Mouse (Mus musculus): ENCODE measurements at regions not wholly inside any gene's neighbourhood (a gene's known extent, or its start where the extent isn't known, plus 50 kb on each side); places are given as distances from the start of the nearest gene placed in this dataset.

- no peak for DNase-seq
Observed at GRCm38 (mm10) chr1:159398643-159399042, 124.9 kb upstream of the Tnr start.

- DNase-seq = no peak
Observed at GRCm38 (mm10) chr1:159406317-159406716, 117.3 kb upstream of the Tnr start.

GRCm38 (mm10) chr1:159406781-159407180, 116.8 kb upstream of the Tnr start:
- no peak for DNase-seq

GRCm38 (mm10) chr1:159413374-159413773, 110.2 kb upstream of the Tnr start:
- DNase-seq = no peak

- DNase-seq = peak; percentile 42
Observed at GRCm38 (mm10) chr1:159415656-159416055, 107.9 kb upstream of the Tnr start.

- DNase-seq = no peak
Observed at GRCm38 (mm10) chr1:159417176-159417575, 106.4 kb upstream of the Tnr start.

GRCm38 (mm10) chr1:159419301-159419965, 104.1 kb upstream of the Tnr start:
- no peak for DNase-seq

GRCm38 (mm10) chr1:159420189-159420588, 103.4 kb upstream of the Tnr start:
- no peak for DNase-seq

GRCm38 (mm10) chr1:159423694-159424093, 99.9 kb upstream of the Tnr start:
- DNase-seq = no peak

GRCm38 (mm10) chr1:159429926-159430325, 93.6 kb upstream of the Tnr start:
- no peak for DNase-seq

GRCm38 (mm10) chr1:159433521-159433920, 90.0 kb upstream of the Tnr start:
- no peak for DNase-seq

- no peak for DNase-seq
Observed at GRCm38 (mm10) chr1:159440770-159441169, 82.8 kb upstream of the Tnr start.

GRCm38 (mm10) chr1:159444093-159444492, 79.5 kb upstream of the Tnr start:
- no peak for DNase-seq

GRCm38 (mm10) chr1:159445465-159445864, 78.1 kb upstream of the Tnr start:
- no peak for DNase-seq

GRCm38 (mm10) chr1:159451462-159451861, 72.1 kb upstream of the Tnr start:
- no peak for DNase-seq

- DNase-seq = no peak
Observed at GRCm38 (mm10) chr1:159460876-159461275, 62.7 kb upstream of the Tnr start.

- no peak for DNase-seq
Observed at GRCm38 (mm10) chr1:159470941-159471340, 52.6 kb upstream of the Tnr start.

Measured in gastrocnemius, postnatal 25 days (tissue).